Mouse (Mus musculus) CD4-positive helper T cell, adult 2 months (primary cell): ENCODE results near the gene Topbp1.
"Not testable (repeated sequence)": the region's sequence is repeated elsewhere in the genome, so short reads cannot be mapped to it uniquely, and the experiment has no call there.

ENCODE experiments used
- DNase-seq: peaks from one replicate; pipeline ENCODE4 v3.0.0-alpha.2; 2012; ENCODE audit warnings: low read depth, missing footprints, low spot score

The Topbp1 gene

DNA sequence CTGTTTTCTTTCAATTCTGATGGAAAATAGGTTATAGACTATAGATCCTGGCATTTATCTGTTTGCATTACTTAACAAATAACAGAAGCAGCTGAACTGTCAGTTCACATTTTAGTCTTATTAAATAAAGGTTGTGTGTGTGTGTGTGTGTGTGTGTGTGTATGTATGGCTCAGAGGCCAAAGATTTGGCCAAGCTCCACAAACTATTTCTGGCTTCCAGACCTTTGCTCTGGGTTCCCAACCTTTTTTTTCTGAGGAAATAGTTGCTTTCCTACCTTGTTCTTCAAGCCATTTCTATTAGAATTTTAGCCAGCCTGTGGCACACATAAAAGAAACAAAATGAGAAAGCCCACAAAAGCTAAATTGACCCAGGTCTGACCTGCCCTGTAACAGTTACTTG lies 43.8 kb downstream of the Topbp1 start:
- no peak for DNase-seq

DNA sequence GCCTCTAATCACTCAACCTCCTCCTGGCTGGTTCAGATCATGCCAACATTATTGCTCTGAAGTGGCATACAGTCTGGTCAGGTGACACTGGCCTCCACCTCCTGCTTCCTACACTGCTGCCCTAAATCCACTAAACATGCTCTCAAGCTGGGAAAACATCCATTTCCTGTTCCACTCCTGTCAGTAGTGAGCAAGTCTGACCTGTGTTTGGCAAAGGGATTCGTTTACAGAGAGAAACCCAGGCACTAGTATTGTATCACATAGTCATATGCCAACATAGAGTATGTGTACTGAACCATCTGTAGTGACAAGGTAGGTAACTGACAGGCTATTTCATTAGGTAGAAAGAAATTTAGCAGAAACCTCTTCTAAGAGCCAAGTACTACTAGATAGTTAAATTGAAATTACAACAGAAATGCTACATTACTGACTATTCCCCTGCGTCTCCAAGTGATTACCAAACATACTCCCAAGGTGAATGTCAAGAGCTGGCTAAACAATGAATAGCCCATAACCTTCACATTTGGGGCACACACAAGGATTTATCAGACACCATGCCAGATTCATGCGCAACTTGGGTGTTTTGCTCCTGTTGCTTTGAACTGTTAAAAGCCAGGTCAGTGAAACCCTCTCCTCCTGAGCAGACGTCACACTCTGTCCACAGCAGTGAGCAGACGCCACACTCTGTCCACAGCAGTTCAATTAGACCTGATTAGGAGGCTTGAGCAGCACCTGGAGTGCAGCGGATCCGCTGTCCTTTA lies 48.7 kb downstream of the Topbp1 start:
- DNase-seq, result not testable (repeated sequence)

DNA sequence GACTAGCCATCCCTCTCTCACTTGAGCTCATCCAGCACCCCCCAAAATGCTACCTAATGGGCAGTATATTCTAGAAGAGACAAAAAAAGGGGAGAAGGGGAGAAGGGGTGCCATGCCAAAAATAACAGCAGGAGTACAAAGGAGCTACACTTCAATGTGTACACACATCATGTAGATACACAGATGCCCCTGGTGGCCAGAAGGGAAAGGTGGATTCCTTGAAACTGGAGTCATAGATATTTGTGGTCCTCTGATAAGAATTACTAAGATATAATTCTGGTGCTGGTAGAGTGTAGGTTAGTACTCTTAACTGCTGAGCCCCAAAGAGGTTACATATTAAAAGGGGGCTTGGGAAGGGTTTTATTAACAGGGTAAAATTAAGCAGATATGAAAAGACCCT lies 52.9 kb downstream of the Topbp1 start:
- DNase-seq, result no peak

- DNase-seq, result no peak
Observed at GRCm38 (mm10) chr9:103358545-103358944, 53.5 kb downstream of the Topbp1 start.

- no peak for DNase-seq
Observed at GRCm38 (mm10) chr9:103360642-103361041, 55.6 kb downstream of the Topbp1 start.

GRCm38 (mm10) chr9:103363088-103363487 lies 58.1 kb downstream of the Topbp1 start:
- DNase-seq, result no peak

DNA sequence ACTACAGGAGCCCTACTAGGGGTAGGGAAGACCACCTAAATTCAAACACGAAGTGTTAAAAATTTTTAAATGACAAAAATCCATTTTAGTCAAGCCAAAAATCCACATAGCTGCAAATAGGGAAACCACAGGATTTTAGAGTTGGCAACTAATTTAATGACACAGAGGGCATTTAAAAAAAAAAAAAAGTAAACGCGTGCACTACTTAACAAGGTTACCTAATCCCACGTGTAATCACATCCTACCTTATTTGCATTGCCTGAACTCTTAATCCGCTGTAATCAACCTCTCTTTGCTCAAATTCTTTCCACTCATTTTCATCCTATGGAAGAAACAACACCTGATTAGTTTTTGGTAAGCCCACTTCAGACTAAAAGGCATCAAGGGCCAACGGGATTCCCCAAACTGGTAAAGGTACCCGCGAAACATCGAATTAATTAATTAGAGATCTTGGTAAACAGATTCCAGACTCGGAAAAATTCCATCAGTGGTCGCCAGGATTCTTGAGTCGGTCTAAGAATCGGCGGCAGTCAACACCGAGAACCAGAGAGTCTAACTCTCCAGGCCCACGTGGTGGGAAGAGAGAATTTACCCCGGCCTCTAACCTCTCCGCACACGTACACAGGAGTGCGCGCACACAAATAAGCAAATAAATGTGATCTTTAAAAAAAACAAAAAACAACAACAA lies 58.9 kb downstream of the Topbp1 start:
- peak; percentile 50 for DNase-seq

GRCm38 (mm10) chr9:103364601-103365289 lies 59.7 kb downstream of the Topbp1 start:
- peak; percentile 68 for DNase-seq

DNA sequence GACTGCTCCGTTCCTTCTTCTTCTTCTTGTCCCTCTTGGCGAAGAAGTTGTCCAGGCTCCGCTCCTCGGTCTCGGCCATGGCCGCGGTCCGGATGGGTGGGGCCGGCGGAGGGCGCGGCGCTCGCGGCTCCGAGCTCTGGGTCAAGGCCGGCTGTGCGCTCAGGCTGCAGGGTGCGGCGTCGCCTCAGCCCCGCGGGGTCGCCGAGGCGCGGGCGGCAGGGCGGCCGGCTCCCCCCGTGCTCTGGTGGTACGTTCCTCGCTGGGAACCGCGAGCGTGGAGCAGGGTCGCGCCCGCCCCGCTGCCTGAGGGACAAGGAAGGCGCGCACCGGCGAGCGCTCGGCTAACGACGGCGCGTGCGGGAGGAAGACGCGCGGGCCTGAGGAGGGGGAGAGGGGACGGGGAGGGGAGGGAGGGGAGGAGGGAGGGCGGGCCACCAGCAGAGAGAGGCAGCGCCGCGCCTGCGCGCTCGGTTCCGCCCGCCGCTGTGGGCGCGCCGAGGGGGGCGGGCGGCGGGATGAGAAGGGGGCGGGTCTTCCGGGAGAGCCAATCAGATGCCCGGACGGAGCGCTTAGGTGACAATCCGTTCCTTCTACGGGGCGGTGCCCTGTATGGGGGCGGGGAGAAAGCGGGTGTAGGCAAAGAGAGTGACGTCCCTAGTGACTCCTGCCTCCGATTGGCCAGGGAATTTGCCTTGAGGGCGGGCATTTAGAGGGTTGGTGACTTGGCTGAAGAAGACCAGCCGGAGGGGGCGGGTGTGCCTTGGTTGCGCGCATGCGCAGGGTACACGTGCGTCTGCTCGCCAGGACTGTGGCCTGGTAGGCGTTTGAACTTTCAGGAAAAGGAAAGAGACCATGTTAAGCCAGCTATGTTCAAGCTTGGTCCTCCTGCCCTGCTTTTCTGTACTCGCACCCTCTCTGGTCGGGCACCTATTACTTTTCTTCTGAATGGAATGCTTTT lies 60.6 kb downstream of the Topbp1 start, which contains the start of gene Cdv3:
TSS of gene Cdv3 (minus strand) at position 551 of the 958 bp plus-strand sequence.
- DNase-seq, result peak; percentile 100

- no peak for DNase-seq
Observed at GRCm38 (mm10) chr9:103366356-103366755, 61.3 kb downstream of the Topbp1 start.

DNA sequence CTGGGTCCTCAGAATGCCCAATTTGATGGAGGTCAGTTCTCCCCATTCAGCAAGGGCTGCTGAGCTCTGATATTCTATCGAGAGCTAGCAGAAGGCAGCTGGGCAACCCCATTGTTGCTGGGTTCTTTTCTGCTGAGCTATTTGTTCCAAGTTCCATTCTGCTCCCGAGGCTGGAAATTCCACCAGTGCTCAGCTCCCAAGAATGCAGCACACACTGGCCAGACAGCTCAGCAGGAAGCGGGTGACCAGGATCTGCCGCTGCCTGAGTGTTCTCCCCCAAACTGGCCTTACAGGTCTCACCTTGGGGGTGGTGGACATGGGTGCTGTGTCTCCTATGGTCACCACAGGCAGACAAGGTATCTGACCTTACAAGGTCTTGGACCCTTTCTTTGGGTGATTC lies 64.9 kb downstream of the Topbp1 start:
- no peak for DNase-seq

- no peak for DNase-seq
Observed at GRCm38 (mm10) chr9:103372271-103373010, 67.4 kb downstream of the Topbp1 start.

GRCm38 (mm10) chr9:103376346-103377320 lies 71.6 kb downstream of the Topbp1 start:
- no peak for DNase-seq

DNA sequence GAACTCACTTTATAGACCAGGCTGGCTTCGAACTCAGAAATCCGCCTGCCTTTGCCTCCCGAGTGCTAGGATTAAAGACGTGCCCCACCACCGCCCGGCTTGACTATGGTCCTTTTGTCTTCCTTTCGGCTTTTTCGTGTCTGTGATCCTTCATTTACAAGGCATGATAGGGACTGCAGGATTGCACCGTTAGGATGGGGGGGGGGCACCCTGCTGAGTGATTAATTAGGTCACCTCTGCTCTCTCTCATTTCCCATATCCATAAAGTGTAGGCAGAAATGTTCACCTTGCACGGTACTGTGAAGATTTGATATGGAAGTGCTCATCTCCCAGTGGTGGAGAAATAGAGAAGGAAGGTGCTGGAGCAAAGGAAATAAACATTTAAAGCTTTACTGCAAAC lies 73.7 kb downstream of the Topbp1 start:
- no peak for DNase-seq

- DNase-seq, result no peak
Observed at GRCm38 (mm10) chr9:103379199-103379598, 74.2 kb downstream of the Topbp1 start.

DNA sequence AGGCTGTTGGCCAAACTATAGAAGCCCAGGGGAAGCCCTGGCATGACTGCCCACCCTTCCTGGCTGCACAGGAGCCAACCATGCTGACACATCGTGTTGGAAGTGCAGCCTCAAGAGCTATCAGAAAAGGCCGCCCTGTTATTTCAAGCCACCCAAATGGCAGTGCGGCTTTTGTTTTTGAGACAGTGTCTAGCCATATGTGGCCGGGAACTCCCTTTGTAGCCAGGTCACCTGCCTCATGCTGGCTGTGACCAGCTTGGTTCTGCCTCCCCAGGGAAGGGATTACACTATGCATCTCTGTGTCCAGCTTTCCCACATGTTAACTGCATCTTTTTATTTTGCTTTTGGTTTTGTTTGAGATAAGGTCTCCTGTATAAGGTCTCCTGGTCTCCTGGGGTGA lies 75.6 kb downstream of the Topbp1 start:
- no peak for DNase-seq

- no peak for DNase-seq
Observed at GRCm38 (mm10) chr9:103382989-103383388, 78.0 kb downstream of the Topbp1 start.

DNA sequence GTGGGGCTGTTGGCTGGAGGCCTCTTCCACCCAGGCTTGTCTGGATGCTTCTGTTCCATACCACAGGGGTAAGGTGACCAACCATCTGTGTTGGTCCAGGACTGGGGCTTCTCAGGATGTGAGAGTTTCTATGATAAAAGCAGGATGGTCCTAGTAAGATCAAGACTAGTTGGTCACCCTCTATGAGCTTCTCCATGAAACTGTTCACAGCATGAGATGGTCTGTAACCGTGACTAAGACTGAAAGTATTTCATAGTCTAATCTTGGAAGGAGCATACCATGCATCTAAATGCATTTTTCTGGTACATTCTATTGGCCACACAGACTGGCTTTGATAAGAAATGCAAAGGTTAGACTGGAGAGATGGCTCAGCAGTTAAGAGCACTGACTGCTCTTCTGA lies 78.6 kb downstream of the Topbp1 start:
- DNase-seq, result no peak

DNA sequence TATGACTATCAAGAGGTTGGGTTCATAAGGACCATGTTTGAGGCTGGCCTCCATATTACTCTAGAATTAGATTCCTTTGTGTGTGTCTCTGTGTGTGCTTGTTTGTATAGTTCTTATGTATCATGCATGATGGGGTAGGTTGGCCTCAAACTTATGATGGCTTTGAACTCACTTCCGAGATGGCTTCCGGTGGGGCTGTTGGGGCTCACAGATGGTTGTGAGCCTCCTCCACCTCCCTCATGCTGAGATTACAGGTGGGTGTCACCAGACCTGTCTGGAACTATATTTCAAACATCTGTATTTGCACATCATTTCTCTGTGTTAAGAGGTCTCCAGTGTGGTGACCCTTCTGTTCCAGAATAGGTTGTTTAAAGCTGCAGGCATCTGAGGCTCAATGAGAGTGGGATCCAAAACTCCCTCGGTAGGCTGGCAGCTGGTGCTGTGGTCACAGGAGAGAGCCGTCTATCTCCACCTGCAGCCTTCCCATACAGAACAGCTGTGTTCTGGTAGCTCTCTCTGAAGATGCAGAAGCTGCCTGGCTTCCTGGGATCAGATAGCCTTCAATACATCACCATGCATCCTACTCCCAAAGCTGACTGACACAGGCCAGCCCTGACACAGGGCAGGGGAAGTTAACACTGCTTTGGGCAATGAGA lies 79.3 kb downstream of the Topbp1 start:
- no peak for DNase-seq
